Mouse (Mus musculus): Measurements from ENCODE around the gene Rbpjl. TPM values are rescaled to one million over a fixed set of nuclear protein-coding genes. Genes with fewer than 3 reads are reported as not detected.

Gene Rbpjl
- polyA plus RNA-seq, 2 experiments = 0.45 to 2.7 TPM

GRCm38 (mm10) chr2:164393126-164393525 is 9.8 kb upstream of the Rbpjl start:
- DNase-seq (ENCODE audit: low spot score) = no peak
- Histone ChIP-seq H3K4me1 (ENCODE audit: control insufficient read depth, insufficient read depth, low read length) (peaks cover 3% of the 10 kb centered on the region; the same call in 1 of the 2 replicates), H3K27me3 (ENCODE audit: control insufficient read depth, insufficient read depth, low read length) (peaks cover 4% of the 10 kb centered on the region; the same call in 1 of the 2 replicates), H3K9ac (ENCODE audit: low read depth, low read length, severe bottlenecking) (no peak overlapping the region), H3K9me3 (ENCODE audit: control insufficient read depth, low read length) (peaks cover 13% of the 10 kb centered on the region; the same call in 1 of the 2 replicates), H3K36me3 (ENCODE audit: control insufficient read depth, insufficient read depth, low read length) (peaks cover 23% of the 10 kb centered on the region), H3K4me2 (replicated peaks; ENCODE audit: low read depth, low read length, severe bottlenecking) (no peak overlapping the region), H3K27ac (replicated peaks; ENCODE audit: low read depth, low read length) (no peak overlapping the region), H3K4me3 (replicated peaks; ENCODE audit: low read length) (no peak overlapping the region)
- WGBS = 81% methylated on average over 29 of the region's 29 CpGs
- TF ChIP-seq POLR2A (IDR thresholded peaks at IDR 0.05; ENCODE audit: borderline replicate concordance, extremely low read depth, insufficient read depth, insufficient read length) = no peak
- no peak for ATAC-seq (ENCODE audit: low FRiP score, low read depth)

- H3K36me3 ChIP-seq (ENCODE audit: control insufficient read depth, insufficient read depth, low read length) = peaks cover 26% of the 10 kb centered on the region
- TF ChIP-seq POLR2A (IDR thresholded peaks at IDR 0.05; ENCODE audit: borderline replicate concordance, extremely low read depth, insufficient read depth, insufficient read length) = no peak
- ATAC-seq (ENCODE audit: low FRiP score, low read depth) = no peak
- H3K9me3 ChIP-seq (ENCODE audit: control insufficient read depth, low read length) = peaks cover 10% of the 10 kb centered on the region; the same call in 1 of the 2 replicates
- H3K4me1 ChIP-seq (ENCODE audit: control insufficient read depth, insufficient read depth, low read length) = peaks cover 5% of the 10 kb centered on the region; the same call in 1 of the 2 replicates
- peaks cover 21% of the 10 kb centered on the region; the same call in 1 of the 2 replicates for H3K27me3 ChIP-seq (ENCODE audit: control insufficient read depth, insufficient read depth, low read length)
- H3K4me2 ChIP-seq (replicated peaks; ENCODE audit: low read depth, low read length, severe bottlenecking) = no peak overlapping the region
- DNase-seq (ENCODE audit: low spot score) = no peak
- WGBS = 90% methylated on average over 7 of the region's 7 CpGs
- no peak overlapping the region for H3K4me3 ChIP-seq (replicated peaks; ENCODE audit: low read length)
- no peak overlapping the region for H3K27ac ChIP-seq (replicated peaks; ENCODE audit: low read depth, low read length)
- no peak overlapping the region for H3K9ac ChIP-seq (ENCODE audit: low read depth, low read length, severe bottlenecking)
Observed at GRCm38 (mm10) chr2:164396076-164396475, 6.9 kb upstream of the Rbpjl start.

- no peak for ATAC-seq (ENCODE audit: low FRiP score, low read depth)
- Histone ChIP-seq H3K4me3 (replicated peaks; ENCODE audit: low read length) (no peak overlapping the region), H3K9me3 (ENCODE audit: control insufficient read depth, low read length) (peaks cover 6% of the 10 kb centered on the region; the same call in 1 of the 2 replicates), H3K27me3 (ENCODE audit: control insufficient read depth, insufficient read depth, low read length) (peaks cover 29% of the 10 kb centered on the region), H3K4me1 (ENCODE audit: control insufficient read depth, insufficient read depth, low read length) (peaks cover 10% of the 10 kb centered on the region), H3K27ac (replicated peaks; ENCODE audit: low read depth, low read length) (no peak overlapping the region), H3K9ac (ENCODE audit: low read depth, low read length, severe bottlenecking) (no peak overlapping the region), H3K36me3 (ENCODE audit: control insufficient read depth, insufficient read depth, low read length) (peaks cover 21% of the 10 kb centered on the region), H3K4me2 (replicated peaks; ENCODE audit: low read depth, low read length, severe bottlenecking) (no peak overlapping the region)
- WGBS = 70% methylated on average over 12 of the region's 12 CpGs
- TF ChIP-seq POLR2A (IDR thresholded peaks at IDR 0.05; ENCODE audit: borderline replicate concordance, extremely low read depth, insufficient read depth, insufficient read length) = no peak
- no peak for DNase-seq (ENCODE audit: low spot score)
Observed at GRCm38 (mm10) chr2:164396911-164397310, 6.0 kb upstream of the Rbpjl start.

- Histone ChIP-seq H3K27ac (replicated peaks; ENCODE audit: low read depth, low read length) (peak overlapping the region; percentile 79), H3K27me3 (ENCODE audit: control insufficient read depth, insufficient read depth, low read length) (peaks cover 88% of the 10 kb centered on the region), H3K9me3 (ENCODE audit: control insufficient read depth, low read length) (no peaks in the 10 kb centered on the region), H3K4me2 (replicated peaks; ENCODE audit: low read depth, low read length, severe bottlenecking) (peak overlapping the region; percentile 71), H3K36me3 (ENCODE audit: control insufficient read depth, insufficient read depth, low read length) (peaks cover 6% of the 10 kb centered on the region), H3K4me3 (replicated peaks; ENCODE audit: low read length) (peak overlapping the region; percentile 42), H3K9ac (ENCODE audit: low read depth, low read length, severe bottlenecking) (peak overlapping the region; percentile 62), H3K4me1 (ENCODE audit: control insufficient read depth, insufficient read depth, low read length) (peaks cover 30% of the 10 kb centered on the region)
- WGBS = 9% methylated on average over 14 of the region's 14 CpGs
- ATAC-seq (ENCODE audit: low FRiP score, low read depth) = peak; percentile 16; the same call in 1 of the 2 replicates
- no peak for TF ChIP-seq POLR2A (IDR thresholded peaks at IDR 0.05; ENCODE audit: borderline replicate concordance, extremely low read depth, insufficient read depth, insufficient read length)
- DNase-seq (ENCODE audit: low spot score) = peak; percentile 24
Observed at GRCm38 (mm10) chr2:164403396-164404081, 598 bp downstream of the Rbpjl start.

- peak; percentile 47 for ATAC-seq (ENCODE audit: low FRiP score, low read depth)
Observed at GRCm38 (mm10) chr2:164404082-164404990, 1.4 kb downstream of the Rbpjl start.

More at GRCm38 (mm10) chr2:164404082-164404990, 1.4 kb downstream of the Rbpjl start:
- H3K9ac ChIP-seq (ENCODE audit: low read depth, low read length, severe bottlenecking) = peak overlapping the region; percentile 62
- H3K4me2 ChIP-seq (replicated peaks; ENCODE audit: low read depth, low read length, severe bottlenecking) = peak overlapping the region; percentile 71
- TF ChIP-seq POLR2A (IDR thresholded peaks at IDR 0.05; ENCODE audit: borderline replicate concordance, extremely low read depth, insufficient read depth, insufficient read length) = no peak
- H3K9me3 ChIP-seq (ENCODE audit: control insufficient read depth, low read length) = no peaks in the 10 kb centered on the region
- peak overlapping the region; percentile 42 for H3K4me3 ChIP-seq (replicated peaks; ENCODE audit: low read length)
- H3K27ac ChIP-seq (replicated peaks; ENCODE audit: low read depth, low read length) = peak overlapping the region; percentile 79
- peak; percentile 23 for DNase-seq (ENCODE audit: low spot score)
- H3K27me3 ChIP-seq (ENCODE audit: control insufficient read depth, insufficient read depth, low read length) = peaks cover 92% of the 10 kb centered on the region
- peaks cover 30% of the 10 kb centered on the region for H3K4me1 ChIP-seq (ENCODE audit: control insufficient read depth, insufficient read depth, low read length)
- peaks cover 6% of the 10 kb centered on the region for H3K36me3 ChIP-seq (ENCODE audit: control insufficient read depth, insufficient read depth, low read length)
- WGBS = 2% methylated on average over 40 of the region's 49 CpGs

Data from limb, embryonic 14.5 days (tissue).